Mouse (Mus musculus): ENCODE data around the gene Gm4513.
"Not testable (repeated sequence)": the region's sequence is repeated elsewhere in the genome, so short reads cannot be mapped to it uniquely, and the experiment has no call there.

Gene Gm4513

GRCm38 (mm10) chr7:20598921-20599320 lies at the start of gene Gm4513:
Gm4513 (minus strand) TSS chr7:20599021.
- in situ Hi-C loops (cut with MboI, MseI) = not testable (repeated sequence)

DNA sequence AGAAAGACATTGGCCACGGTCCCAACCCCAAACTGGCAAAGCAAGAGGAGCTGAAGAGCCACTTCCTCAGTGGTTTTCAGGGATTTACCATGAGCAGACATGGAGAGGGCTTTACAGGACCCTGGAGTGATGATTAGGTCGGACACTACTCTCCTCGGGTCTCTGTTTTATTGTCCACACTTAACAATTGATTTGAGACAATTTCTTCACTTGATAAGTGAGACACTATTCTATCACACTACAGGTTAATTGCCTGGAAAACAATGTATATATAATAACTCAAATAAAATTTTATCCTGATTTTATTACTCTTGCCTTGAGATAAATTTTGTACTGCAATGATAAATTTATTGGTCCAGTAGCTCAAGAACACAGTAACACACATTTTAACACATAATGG lies 22.7 kb downstream of the Gm4513 start, which contains the start of gene Gm4141:
Gm4141 (minus strand) TSS at position 101 of the 400 bp plus-strand sequence.
- in situ Hi-C loops (cut with MboI, MseI) = not testable (repeated sequence)

DNA sequence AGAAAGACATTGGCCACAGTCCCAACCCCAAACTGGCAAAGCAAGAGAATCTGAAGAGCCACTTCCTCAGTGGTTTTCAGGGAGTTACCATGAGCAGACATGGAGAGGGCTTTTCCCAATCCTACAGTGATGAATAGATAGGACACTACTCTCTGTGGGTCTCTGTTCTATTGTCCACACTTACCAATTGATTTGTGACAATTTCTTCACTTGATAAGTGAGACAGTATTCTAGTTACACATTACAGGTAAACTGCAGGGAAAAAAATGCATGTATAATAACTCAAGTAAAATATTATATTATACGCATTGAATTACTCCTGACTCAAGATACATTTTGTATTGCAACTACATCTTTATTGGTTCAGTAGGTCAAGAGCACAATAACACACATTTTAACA lies 53.2 kb downstream of the Gm4513 start, which contains the start of gene Gm5726:
Gm5726 (minus strand) TSS at position 101 of the 400 bp plus-strand sequence.
- in situ Hi-C loops (cut with MboI, MseI) = loop anchor here (25.0 kb wide), 1 partner anchor 717 kb away; the partner anchor contains the start of genes Vmn1r124 and Vmn1r125
